16 mouse cellular contexts compared by ENCODE assay signal in genomic region chr11:88275949-88276348, GRCm38 (mm10). TPM values are rescaled to one million over a fixed set of nuclear protein-coding genes. Genes with fewer than 3 reads are reported as not detected.
DNase-seq lines count a peak whose midpoint lies in the region; ATAC-seq lines count a peak whose summit lies in the region.
"Had no signal": no experiment of that assay in that cellular context is flagged by ENCODE, and none has a peak within 500 bp of the region (broad histone marks: within the 10 kb centered on the region; RNA-seq: fewer than 3 reads in every experiment).

No protein-coding gene starts in this region.

- no peak overlapping the region for H3K4me3 ChIP-seq in heart, embryonic 10.5 days
- no peak overlapping the region for H3K4me3 ChIP-seq in forebrain, embryonic 14.5 days (ENCODE audit: low read depth, low read length)
- no peak overlapping the region for H3K4me3 ChIP-seq in limb, embryonic 11.5 days (ENCODE audit: low read depth, low read length)
- no peak overlapping the region for H3K4me3 ChIP-seq in neural tube, embryonic 12.5 days
- H3K4me3 ChIP-seq in heart, embryonic 11.5 days (ENCODE audit: low read depth, low read length) = no peak overlapping the region
- H3K4me3 ChIP-seq: gastrocnemius, adult 2 months had no signal

- H3K9me3 ChIP-seq in heart, embryonic 10.5 days = no peaks in the 10 kb centered on the region
- H3K9me3 ChIP-seq in forebrain, embryonic 14.5 days (replicated peaks; ENCODE audit: control insufficient read depth, low read length) = no peaks in the 10 kb centered on the region
- H3K9me3 ChIP-seq in limb, embryonic 11.5 days (ENCODE audit: control insufficient read depth, low read length) = no peaks in the 10 kb centered on the region
- no peaks in the 10 kb centered on the region for H3K9me3 ChIP-seq in neural tube, embryonic 12.5 days
- H3K9me3 ChIP-seq in heart, embryonic 11.5 days (replicated peaks; ENCODE audit: control insufficient read depth, low read length) = no peaks in the 10 kb centered on the region

- no peak overlapping the region for H3K9ac ChIP-seq in forebrain, embryonic 14.5 days (ENCODE audit: low read length)
- H3K9ac ChIP-seq in limb, embryonic 11.5 days (ENCODE audit: low read length) = peak overlapping the region; percentile 8; the same call in 1 of the 2 replicates
- H3K9ac ChIP-seq in neural tube, embryonic 12.5 days = 0 out of 2 replicates have a peak overlapping the region, but pooled peaks have one; percentile 17
- no peak overlapping the region for H3K9ac ChIP-seq in heart, embryonic 11.5 days (ENCODE audit: low read depth, low read length)
- H3K9ac ChIP-seq: liver, postnatal 0 days had no signal

- no peak overlapping the region for H3K4me2 ChIP-seq in forebrain, embryonic 14.5 days (ENCODE audit: low read length)
- no peak overlapping the region for H3K4me2 ChIP-seq in limb, embryonic 11.5 days (ENCODE audit: low read depth, severe bottlenecking)
- peak overlapping the region; percentile 47 for H3K4me2 ChIP-seq in neural tube, embryonic 12.5 days (replicated peaks)
- no peak overlapping the region for H3K4me2 ChIP-seq in heart, embryonic 11.5 days

- H3K36me3 ChIP-seq in heart, embryonic 10.5 days = no peaks in the 10 kb centered on the region
- no peaks in the 10 kb centered on the region for H3K36me3 ChIP-seq in forebrain, embryonic 14.5 days (ENCODE audit: control insufficient read depth, insufficient read depth, low read length)
- no peaks in the 10 kb centered on the region for H3K36me3 ChIP-seq in limb, embryonic 11.5 days (ENCODE audit: control insufficient read depth, insufficient read depth, low read length)
- no peaks in the 10 kb centered on the region for H3K36me3 ChIP-seq in neural tube, embryonic 12.5 days
- H3K36me3 ChIP-seq in heart, embryonic 11.5 days (ENCODE audit: control insufficient read depth, insufficient read depth, low read length) = no peaks in the 10 kb centered on the region

- 78% methylated on average over 6 of the region's 6 CpGs for WGBS in heart, embryonic 10.5 days
- 49% methylated on average over 6 of the region's 6 CpGs for WGBS in forebrain, embryonic 14.5 days
- 66% methylated on average over 6 of the region's 6 CpGs for WGBS in limb, embryonic 11.5 days
- WGBS in neural tube, embryonic 12.5 days = 32% methylated on average over 6 of the region's 6 CpGs
- 72% methylated on average over 6 of the region's 6 CpGs for WGBS in heart, embryonic 11.5 days (ENCODE audit: insufficient replicate concordance)

- no peak for ATAC-seq in forebrain, embryonic 14.5 days
- ATAC-seq in limb, embryonic 11.5 days (ENCODE audit: insufficient number of reproducible peaks, low FRiP score, low TSS enrichment, low read depth) = no peak
- 0 out of 2 replicates have a peak, but pooled peaks have one; percentile 8 for ATAC-seq in neural tube, embryonic 12.5 days (ENCODE audit: low FRiP score, low read depth)
- no peak for ATAC-seq in heart, embryonic 11.5 days (replicated peaks; ENCODE audit: insufficient number of reproducible peaks, low FRiP score, low TSS enrichment)
- ATAC-seq: liver, postnatal 0 days had no signal

- peak overlapping the region; percentile 26; the same call in 1 of the 2 replicates for H3K27ac ChIP-seq in heart, embryonic 10.5 days
- peak overlapping the region; percentile 88 for H3K27ac ChIP-seq in forebrain, embryonic 14.5 days (ENCODE audit: low read depth, low read length)
- no peak overlapping the region for H3K27ac ChIP-seq in limb, embryonic 11.5 days (replicated peaks; ENCODE audit: low read depth, low read length)
- peak overlapping the region; percentile 88 for H3K27ac ChIP-seq in neural tube, embryonic 12.5 days
- H3K27ac ChIP-seq in heart, embryonic 11.5 days (ENCODE audit: low read depth, low read length) = no peak overlapping the region
- H3K27ac ChIP-seq: gastrocnemius, adult 2 months had no signal

- peaks cover 48% of the 10 kb centered on the region for H3K4me1 ChIP-seq in heart, embryonic 10.5 days
- H3K4me1 ChIP-seq in forebrain, embryonic 14.5 days (ENCODE audit: control insufficient read depth, insufficient read depth, low read length) = peaks cover 44% of the 10 kb centered on the region
- peaks cover 24% of the 10 kb centered on the region for H3K4me1 ChIP-seq in limb, embryonic 11.5 days (ENCODE audit: control insufficient read depth, insufficient read depth, low read length)
- peaks cover 75% of the 10 kb centered on the region for H3K4me1 ChIP-seq in neural tube, embryonic 12.5 days
- H3K4me1 ChIP-seq in heart, embryonic 11.5 days (ENCODE audit: control insufficient read depth, insufficient read depth, low read length) = peaks cover 13% of the 10 kb centered on the region

- no peak for DNase-seq in heart, embryonic 10.5 days (ENCODE audit: low spot score)
- DNase-seq in heart, adult 8-10 months (ENCODE audit: low spot score) = no peak
- no peak for DNase-seq in forebrain, embryonic 14.5 days (ENCODE audit: low spot score)
- peak; percentile 32 for DNase-seq in limb, embryonic 11.5 days (ENCODE audit: low spot score)
- DNase-seq in lung, postnatal 14 days = no peak
- DNase-seq in yolk sac, embryonic 10.5 days (ENCODE audit: low spot score) = no peak
- DNase-seq: kidney, postnatal 10 days; liver, postnatal 0 days; spleen, adult 18-20 months had no signal

- H3K27me3 ChIP-seq in heart, embryonic 10.5 days (ENCODE audit: insufficient read depth, poor library complexity, severe bottlenecking) = peaks cover 11% of the 10 kb centered on the region; the same call in 1 of the 2 replicates
- H3K27me3 ChIP-seq in forebrain, embryonic 14.5 days (replicated peaks; ENCODE audit: control insufficient read depth, insufficient read depth, low read length) = no peaks in the 10 kb centered on the region
- H3K27me3 ChIP-seq in limb, embryonic 11.5 days (ENCODE audit: control insufficient read depth, insufficient read depth, low read length) = no peaks in the 10 kb centered on the region
- no peaks in the 10 kb centered on the region for H3K27me3 ChIP-seq in neural tube, embryonic 12.5 days (replicated peaks)
- no peaks in the 10 kb centered on the region for H3K27me3 ChIP-seq in heart, embryonic 11.5 days (ENCODE audit: control insufficient read depth, insufficient read depth, low read length)

RNA-seq across cellular contexts. Expression of gene Ccdc182, which starts 17.9 kb away (rescaled TPM):
- 0.18 TPM in 1 of 2 replicates, not detected in the other for polyA plus RNA-seq in heart, embryonic 10.5 days (2016; fragmentation: Nextera tagmentation; extraction: Ambion mirVana)
- total RNA-seq in heart, adult 8-10 months (2022) = not detected
- polyA plus RNA-seq in forebrain, embryonic 14.5 days (2014; fragmentation: Nextera tagmentation; extraction: Ambion mirVana) = 0.24 TPM in 1 of 2 replicates, not detected in the other
- 0.12 and 0.52 TPM in 2 replicates for polyA plus RNA-seq in limb, embryonic 11.5 days (2014; fragmentation: Nextera tagmentation; extraction: Ambion mirVana)
- 11.4 and 14.5 TPM in 2 replicates for polyA plus RNA-seq in neural tube, embryonic 12.5 days (2016; fragmentation: Nextera tagmentation; extraction: Ambion mirVana)
- polyA plus RNA-seq in heart, embryonic 11.5 days (2014; fragmentation: Nextera tagmentation; extraction: Ambion mirVana) = not detected in 2 replicates
- total RNA-seq: gastrocnemius, adult 2 months; left cerebral cortex, adult 18-20 months; megakaryocyte progenitor cell, adult 5-6 weeks had no signal
- polyA plus RNA-seq: embryonic facial prominence, embryonic 14.5 days; liver, postnatal 0 days; thymus, postnatal 0 days had no signal

Comparison
In these comparisons a context has a peak if more than half of its experiments do, and no peak if none do; other contexts are left out.
1. H3K27ac ChIP-seq: peak in heart, embryonic 10.5 days (single experiment), forebrain, embryonic 14.5 days (single experiment) and neural tube, embryonic 12.5 days (single experiment); none in limb, embryonic 11.5 days (single experiment) and heart, embryonic 11.5 days (single experiment).
2. H3K9ac ChIP-seq: peak in limb, embryonic 11.5 days (single experiment) and neural tube, embryonic 12.5 days (single experiment); none in forebrain, embryonic 14.5 days (single experiment) and heart, embryonic 11.5 days (single experiment).